Comparison of ENCODE assay signal across 8 mouse cellular contexts in the genomic region with DNA sequence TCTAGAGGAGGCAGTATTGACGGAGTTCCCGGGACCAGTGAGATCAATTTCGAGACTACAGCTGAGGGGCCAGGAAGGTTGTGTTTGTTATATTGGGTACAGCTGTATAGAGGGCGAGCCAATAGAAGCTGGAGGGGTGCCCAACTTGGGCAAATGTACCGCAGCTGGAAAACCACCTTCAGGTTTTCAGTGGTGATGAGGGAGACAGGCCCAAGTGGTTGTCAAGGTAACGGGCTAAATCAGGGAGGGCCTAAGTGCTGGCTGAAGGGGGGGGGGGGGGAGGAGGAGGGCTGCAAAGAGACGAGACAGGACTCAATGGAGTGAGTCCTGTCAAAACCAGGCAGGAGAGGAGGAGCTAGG. TPM values are rescaled to one million over a fixed set of nuclear protein-coding genes. Genes with fewer than 3 reads are reported as not detected.
DNase-seq lines count a peak whose midpoint lies in the region; ATAC-seq and TF ChIP-seq lines count a peak whose summit lies in the region.

No protein-coding gene starts in this region.

- 29% methylated on average over 7 of the region's 7 CpGs for WGBS in kidney, embryonic 15.5 days
- 36% methylated on average over 7 of the region's 7 CpGs for WGBS in kidney, adult 2 months
- WGBS in hindbrain, embryonic 10.5 days: 23% methylated on average over 7 of the region's 7 CpGs
- WGBS in midbrain, embryonic 14.5 days: 12% methylated on average over 7 of the region's 7 CpGs

- peaks cover 24% of the 10 kb centered on the region for H3K36me3 ChIP-seq in kidney, embryonic 15.5 days
- H3K36me3 ChIP-seq in kidney, adult 2 months (ENCODE audit: control insufficient read depth, insufficient read depth, low read length): peaks cover 3% of the 10 kb centered on the region; the same call in 1 of the 2 replicates
- peaks cover 73% of the 10 kb centered on the region for H3K36me3 ChIP-seq in hindbrain, embryonic 10.5 days
- peaks cover 82% of the 10 kb centered on the region for H3K36me3 ChIP-seq in midbrain, embryonic 14.5 days (ENCODE audit: control insufficient read depth, insufficient read depth, low read length)

- no peak overlapping the region for H3K4me3 ChIP-seq in kidney, embryonic 15.5 days (replicated peaks)
- H3K4me3 ChIP-seq in kidney, adult 2 months (ENCODE audit: insufficient read depth, low read depth, low read length): no peak overlapping the region
- H3K4me3 ChIP-seq in hindbrain, embryonic 10.5 days: peak overlapping the region; percentile 92
- H3K4me3 ChIP-seq in midbrain, embryonic 14.5 days (replicated peaks; ENCODE audit: low read depth, low read length): peak overlapping the region; percentile 22

- no peak for TF ChIP-seq CTCF in kidney, adult 2 months (conservative IDR thresholded peaks at IDR 0.05; ENCODE audit: insufficient read depth, insufficient read length, low read depth, low read length)

- peak overlapping the region; percentile 100 for H3K27ac ChIP-seq in kidney, embryonic 15.5 days
- no peak overlapping the region for H3K27ac ChIP-seq in kidney, adult 2 months (ENCODE audit: insufficient read depth, low read depth, low read length)
- peak overlapping the region; percentile 100 for H3K27ac ChIP-seq in hindbrain, embryonic 10.5 days
- peak overlapping the region; percentile 100 for H3K27ac ChIP-seq in midbrain, embryonic 14.5 days (replicated peaks; ENCODE audit: low read depth, low read length)

- no peak for DNase-seq in kidney, adult 2 months
- DNase-seq in brain, adult 2 months (ENCODE audit: low read depth, low spot score): peak; percentile 80
- DNase-seq in hindbrain, embryonic 10.5 days (ENCODE audit: low spot score): no peak
- peak; percentile 62 for DNase-seq in midbrain, embryonic 14.5 days
- no peak for DNase-seq in urinary bladder, postnatal 25 days (ENCODE audit: low spot score)
- no peak for DNase-seq in spleen, postnatal 36 days (ENCODE audit: low spot score in 2 of 2)
- DNase-seq in cerebellum, adult 11 months: no peak

- TF ChIP-seq POLR2A in kidney, adult 2 months (IDR thresholded peaks at IDR 0.05; ENCODE audit: low read depth, low read length): no peak

- H3K9me3 ChIP-seq in kidney, embryonic 15.5 days (replicated peaks): no peaks in the 10 kb centered on the region
- no peaks in the 10 kb centered on the region for H3K9me3 ChIP-seq in hindbrain, embryonic 10.5 days
- H3K9me3 ChIP-seq in midbrain, embryonic 14.5 days (ENCODE audit: control insufficient read depth, low read length): no peaks in the 10 kb centered on the region

- no peak overlapping the region for H3K9ac ChIP-seq in kidney, embryonic 15.5 days
- H3K9ac ChIP-seq in midbrain, embryonic 14.5 days (replicated peaks; ENCODE audit: low read length): peak overlapping the region; percentile 100; the same call in 1 of the 2 replicates

- H3K27me3 ChIP-seq in kidney, embryonic 15.5 days: no peaks in the 10 kb centered on the region
- H3K27me3 ChIP-seq in kidney, adult 2 months (replicated peaks; ENCODE audit: control insufficient read depth, insufficient read depth, low read length): no peaks in the 10 kb centered on the region
- H3K27me3 ChIP-seq in hindbrain, embryonic 10.5 days (ENCODE audit: insufficient read depth, poor library complexity, severe bottlenecking): peaks cover 13% of the 10 kb centered on the region
- H3K27me3 ChIP-seq in midbrain, embryonic 14.5 days (ENCODE audit: control insufficient read depth, insufficient read depth, low read length): no peaks in the 10 kb centered on the region

- no peak for ATAC-seq in kidney, embryonic 15.5 days (replicated peaks; ENCODE audit: low FRiP score)
- no peak for ATAC-seq in midbrain, embryonic 14.5 days (ENCODE audit: low FRiP score, low TSS enrichment)

- H3K4me2 ChIP-seq in kidney, embryonic 15.5 days: peak overlapping the region; percentile 12; the same call in 1 of the 2 replicates
- H3K4me2 ChIP-seq in midbrain, embryonic 14.5 days (ENCODE audit: low read length): peak overlapping the region; percentile 100

- peaks cover 84% of the 10 kb centered on the region for H3K4me1 ChIP-seq in kidney, embryonic 15.5 days
- H3K4me1 ChIP-seq in kidney, adult 2 months (ENCODE audit: control insufficient read depth, insufficient read depth, low read length): peaks cover 31% of the 10 kb centered on the region
- H3K4me1 ChIP-seq in hindbrain, embryonic 10.5 days (replicated peaks): peaks cover 77% of the 10 kb centered on the region
- peaks cover 63% of the 10 kb centered on the region for H3K4me1 ChIP-seq in midbrain, embryonic 14.5 days (ENCODE audit: control insufficient read depth, insufficient read depth, low read length)

RNA-seq across cellular contexts. Expression of a gene that starts 1.3 kb away (rescaled TPM):
- polyA plus RNA-seq in kidney, embryonic 15.5 days (2015; fragmentation: Nextera tagmentation; extraction: Ambion mirVana): 3.0 and 3.6 TPM in 2 replicates
- polyA plus RNA-seq in kidney, adult 2 months (2012; rRNA removed): 12.1 and 13.4 TPM in 2 replicates
- 1.9 and 2.2 TPM in 2 replicates for polyA plus RNA-seq in hindbrain, embryonic 10.5 days (2016; fragmentation: Nextera tagmentation; extraction: Ambion mirVana)
- polyA plus RNA-seq in midbrain, embryonic 14.5 days (2014; fragmentation: Nextera tagmentation; extraction: Ambion mirVana): 7.1 and 8.9 TPM in 2 replicates

RNA-seq across cellular contexts. Expression of a gene that starts 8.2 kb away (rescaled TPM):
- 11.0 and 11.1 TPM in 2 replicates for polyA plus RNA-seq in kidney, embryonic 15.5 days (2015; fragmentation: Nextera tagmentation; extraction: Ambion mirVana)
- 6.7 and 8.8 TPM in 2 replicates for polyA plus RNA-seq in kidney, adult 2 months (2012; rRNA removed)
- 7.9 and 9.5 TPM in 2 replicates for polyA plus RNA-seq in hindbrain, embryonic 10.5 days (2016; fragmentation: Nextera tagmentation; extraction: Ambion mirVana)
- polyA plus RNA-seq in midbrain, embryonic 14.5 days (2014; fragmentation: Nextera tagmentation; extraction: Ambion mirVana): 14.2 and 15.0 TPM in 2 replicates

RNA-seq across cellular contexts. Expression of a gene that starts 35.4 kb away (rescaled TPM):
- 82.5 and 90.5 TPM in 2 replicates for polyA plus RNA-seq in kidney, embryonic 15.5 days (2015; fragmentation: Nextera tagmentation; extraction: Ambion mirVana)
- polyA plus RNA-seq in kidney, adult 2 months (2012; rRNA removed): 34.2 and 35.1 TPM in 2 replicates
- polyA plus RNA-seq in hindbrain, embryonic 10.5 days (2016; fragmentation: Nextera tagmentation; extraction: Ambion mirVana): 77.7 and 86.3 TPM in 2 replicates
- polyA plus RNA-seq in midbrain, embryonic 14.5 days (2014; fragmentation: Nextera tagmentation; extraction: Ambion mirVana): 51.3 and 61.2 TPM in 2 replicates

RNA-seq across cellular contexts. Expression of a gene that starts 48.8 kb away (rescaled TPM):
- polyA plus RNA-seq in kidney, embryonic 15.5 days (2015; fragmentation: Nextera tagmentation; extraction: Ambion mirVana): 0.99 and 1.5 TPM in 2 replicates
- 418 and 439 TPM in 2 replicates for polyA plus RNA-seq in kidney, adult 2 months (2012; rRNA removed)
- not detected in 2 replicates for polyA plus RNA-seq in hindbrain, embryonic 10.5 days (2016; fragmentation: Nextera tagmentation; extraction: Ambion mirVana)
- not detected in 2 replicates for polyA plus RNA-seq in midbrain, embryonic 14.5 days (2014; fragmentation: Nextera tagmentation; extraction: Ambion mirVana)

Comparison
In these comparisons a context has a peak if more than half of its experiments do, and no peak if none do; other contexts are left out.
1. H3K4me3 ChIP-seq: peak in hindbrain, embryonic 10.5 days (single experiment) and midbrain, embryonic 14.5 days (single experiment); none in kidney, embryonic 15.5 days (single experiment) and kidney, adult 2 months (single experiment).
2. DNase-seq: peak in brain, adult 2 months (single experiment) and midbrain, embryonic 14.5 days (single experiment); none in kidney, adult 2 months (single experiment), hindbrain, embryonic 10.5 days (single experiment), urinary bladder, postnatal 25 days (single experiment), spleen, postnatal 36 days (0 of 2) and cerebellum, adult 11 months (single experiment).